Mouse (Mus musculus) thymus, adult 2 months (tissue): ENCODE data around the gene Rad51ap2. TPM values are rescaled to one million over a fixed set of nuclear protein-coding genes. Genes with fewer than 3 reads are reported as not detected.

Source experiments
- DNase-seq: peaks from one replicate; pipeline ENCODE4 v3.0.0; 2021
- H3K27ac ChIP-seq: fragments of 200-500 bp; 2 replicates; pipeline ENCODE4 v1.5.1; 2012; ENCODE audit warnings: low read length, control low read depth; ENCODE audit not compliant: control insufficient read depth, insufficient read depth
- H3K27me3 ChIP-seq: fragments of 200-500 bp; 2 replicates; pipeline ENCODE4 v1.6.1; 2012; ENCODE audit warnings: mild to moderate bottlenecking, low read length, moderate library complexity, mixed read lengths; ENCODE audit not compliant: control insufficient read depth, insufficient read depth
- H3K36me3 ChIP-seq: fragments of 200-500 bp; 2 replicates; pipeline ENCODE4 v1.6.1; 2012; ENCODE audit warnings: mild to moderate bottlenecking, low read length, moderate library complexity; ENCODE audit not compliant: control insufficient read depth, insufficient read depth
- H3K4me1 ChIP-seq: fragments of 200-500 bp; replicated peaks from 2 replicates; pipeline ENCODE4 v1.6.1; 2012; ENCODE audit warnings: low read length; ENCODE audit not compliant: control insufficient read depth, insufficient read depth
- H3K4me3 ChIP-seq: fragments of 200-500 bp; 2 replicates; pipeline ENCODE4 v1.5.1; 2012; ENCODE audit warnings: mild to moderate bottlenecking, low read length, control low read depth, moderate library complexity; ENCODE audit not compliant: control insufficient read depth, insufficient read depth
- CTCF ChIP-seq: fragments of 200-500 bp; IDR thresholded peaks from 2 replicates; pipeline ENCODE4 v1.5.1; 2012; ENCODE audit warnings: mild to moderate bottlenecking, control low read depth, low read length, moderate library complexity, borderline replicate concordance; ENCODE audit not compliant: control insufficient read depth, poor library complexity, insufficient read depth; ENCODE audit errors: extremely low read depth
- POLR2A ChIP-seq: fragments of 200-500 bp; IDR thresholded peaks from 2 replicates; pipeline ENCODE4 v1.6.1; 2012; ENCODE audit warnings: mild to moderate bottlenecking, low read length, control low read depth, moderate library complexity; ENCODE audit not compliant: control insufficient read depth, poor library complexity, insufficient read depth; ENCODE audit errors: extremely low read depth
- WGBS: fragments of 180-500 bp; shearing (Covaris S2); methylation state at CpG from one replicate; pipeline ENCODE4 v1.1.7; 2018; 5-methylcytosine and 5-hydroxymethylcytosine counted together
- polyA plus RNA-seq: library from polyadenylated mRNA; depleted of rRNA; stranded (reverse); fragments of >200 nt; gene quantifications from 2 replicates; pipeline ENCODE4 v1.2.3, GENCODE M21; 2012; rRNA removed

Rad51ap2 gene
- polyA plus RNA-seq: not detected in 2 replicates

- H3K4me3 ChIP-seq: no peak within 1 kb of the TSS
- WGBS: 4% methylated on average over 38 of the region's 40 CpGs
- H3K27me3 ChIP-seq: peaks cover 2% of the 10 kb centered on the region; the same call in 1 of the 2 replicates
- TF ChIP-seq POLR2A (no peak), CTCF (no peak)
- no peak within 1 kb of the TSS for H3K27ac ChIP-seq
- no peaks in the 10 kb centered on the region for H3K4me1 ChIP-seq
- DNase-seq: peak; percentile 19
- H3K36me3 ChIP-seq: no peaks in the 10 kb centered on the region
These were observed at the start of gene Rad51ap2 for GRCm38 (mm10) chr12:11455549-11456194. Gene Rad51ap2 (plus strand): TSS chr12:11456079.

GRCm38 (mm10) chr12:11407679-11408078 lies 48.2 kb upstream of the Rad51ap2 start:
- TF ChIP-seq POLR2A: no peak
- no peak for TF ChIP-seq CTCF
- Histone ChIP-seq H3K4me3 (no peak overlapping the region), H3K4me1 (no peaks in the 10 kb centered on the region), H3K36me3 (no peaks in the 10 kb centered on the region), H3K27me3 (no peaks in the 10 kb centered on the region), H3K27ac (no peak overlapping the region)
- 91% methylated on average over 4 of the region's 4 CpGs for WGBS
- DNase-seq: no peak

GRCm38 (mm10) chr12:11418112-11418511 lies 37.8 kb upstream of the Rad51ap2 start:
- H3K4me1 ChIP-seq: no peaks in the 10 kb centered on the region
- TF ChIP-seq POLR2A: no peak
- TF ChIP-seq CTCF: no peak
- no peak overlapping the region for H3K4me3 ChIP-seq
- H3K27ac ChIP-seq: no peak overlapping the region
- H3K36me3 ChIP-seq: no peaks in the 10 kb centered on the region
- 87% methylated on average over 6 of the region's 6 CpGs for WGBS
- DNase-seq: no peak
- no peaks in the 10 kb centered on the region for H3K27me3 ChIP-seq

DNA sequence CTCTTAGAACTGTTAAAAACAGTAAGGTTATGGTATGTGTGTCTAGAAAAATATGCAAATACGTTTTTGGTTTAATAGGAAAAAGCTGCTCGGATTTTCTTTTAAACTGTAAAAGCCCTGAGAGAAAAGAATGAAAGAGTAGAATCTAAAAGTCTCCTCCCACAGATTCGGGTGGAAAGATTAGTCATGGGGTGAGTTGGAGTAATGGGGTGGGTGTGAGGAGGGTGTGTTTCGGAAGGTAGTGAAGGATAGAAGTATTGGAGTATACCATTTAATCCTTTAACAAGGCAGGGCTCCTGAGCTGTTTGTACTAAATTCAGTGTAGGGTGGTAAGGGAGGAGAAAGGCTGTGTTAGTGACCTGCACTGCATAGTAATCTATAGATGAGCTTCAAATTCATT lies 28.5 kb upstream of the Rad51ap2 start:
- no peak overlapping the region for H3K4me3 ChIP-seq
- no peaks in the 10 kb centered on the region for H3K36me3 ChIP-seq
- TF ChIP-seq CTCF: no peak
- no peak for TF ChIP-seq POLR2A
- DNase-seq: no peak
- no peak overlapping the region for H3K27ac ChIP-seq
- H3K27me3 ChIP-seq: no peaks in the 10 kb centered on the region
- whole genome bisulfite sequencing: 87% methylated on average over 4 of the region's 4 CpGs
- no peaks in the 10 kb centered on the region for H3K4me1 ChIP-seq

GRCm38 (mm10) chr12:11433126-11433525 lies 22.8 kb upstream of the Rad51ap2 start:
- no peak for TF ChIP-seq POLR2A
- H3K36me3 ChIP-seq: no peaks in the 10 kb centered on the region
- H3K27me3 ChIP-seq: no peaks in the 10 kb centered on the region; the same call in 1 of the 2 replicates

GRCm38 (mm10) chr12:11433716-11434115 lies 22.2 kb upstream of the Rad51ap2 start:
- Histone ChIP-seq H3K4me1 (no peaks in the 10 kb centered on the region), H3K27me3 (no peaks in the 10 kb centered on the region; the same call in 1 of the 2 replicates), H3K36me3 (no peaks in the 10 kb centered on the region), H3K4me3 (no peak overlapping the region), H3K27ac (no peak overlapping the region)
- TF ChIP-seq CTCF (no peak), POLR2A (no peak)
- no peak for DNase-seq
- WGBS: 78% methylated on average over 1 of the region's 1 CpGs

More at GRCm38 (mm10) chr12:11433126-11433525, 22.8 kb upstream of the Rad51ap2 start:
- WGBS: 94% methylated on average over 1 of the region's 1 CpGs
- no peak for DNase-seq
- Histone ChIP-seq H3K4me1 (no peaks in the 10 kb centered on the region), H3K4me3 (no peak overlapping the region), H3K27ac (no peak overlapping the region)

- TF ChIP-seq POLR2A: no peak
- no peak for TF ChIP-seq CTCF
These were observed 21.4 kb upstream of the Rad51ap2 start for GRCm38 (mm10) chr12:11434446-11434845.

More at GRCm38 (mm10) chr12:11434446-11434845, 21.4 kb upstream of the Rad51ap2 start:
- DNase-seq: no peak
- Histone ChIP-seq H3K27me3 (no peaks in the 10 kb centered on the region; the same call in 1 of the 2 replicates), H3K4me3 (no peak overlapping the region), H3K4me1 (no peaks in the 10 kb centered on the region), H3K36me3 (no peaks in the 10 kb centered on the region), H3K27ac (no peak overlapping the region)
- 80% methylated on average over 8 of the region's 8 CpGs for WGBS
